ENCODE assay signal across 17 mouse cellular contexts in the genomic region with DNA sequence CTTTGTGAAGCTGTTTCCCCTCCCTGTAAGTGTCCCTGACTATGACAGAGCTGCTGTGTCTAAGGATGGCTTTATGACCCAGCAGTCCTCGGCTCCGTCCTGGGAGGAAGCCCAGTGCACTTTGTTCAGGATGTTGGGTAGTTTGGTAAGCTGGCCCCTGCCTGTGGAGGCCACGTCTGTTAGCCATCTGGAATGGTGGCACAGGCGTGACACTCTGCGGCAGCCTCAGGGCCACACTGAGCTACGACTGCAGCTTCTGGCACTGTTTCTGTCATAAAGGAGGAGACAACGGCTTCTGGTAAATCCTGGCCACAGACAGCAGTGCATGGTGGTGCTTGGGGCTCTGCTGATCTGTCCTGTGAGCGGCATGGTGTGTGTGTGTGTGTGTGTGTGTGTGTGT.
DNase-seq lines count a peak whose midpoint lies in the region; ATAC-seq lines count a peak whose summit lies in the region.
"Had no signal": no experiment of that assay in that cellular context is flagged by ENCODE, and none has a peak within 500 bp of the region (broad histone marks: within the 10 kb centered on the region; RNA-seq: fewer than 3 reads in every experiment).

No protein-coding gene starts in this region.

- H3K4me1 ChIP-seq in midbrain, embryonic 11.5 days (ENCODE audit: control insufficient read depth, insufficient read depth, low read length): peaks cover 19% of the 10 kb centered on the region
- peaks cover 33% of the 10 kb centered on the region for H3K4me1 ChIP-seq in midbrain, embryonic 14.5 days (ENCODE audit: control insufficient read depth, insufficient read depth, low read length)
- peaks cover 45% of the 10 kb centered on the region for H3K4me1 ChIP-seq in hindbrain, embryonic 15.5 days (replicated peaks)
- peaks cover 44% of the 10 kb centered on the region for H3K4me1 ChIP-seq in neural tube, embryonic 15.5 days
- H3K4me1 ChIP-seq: lung, embryonic 15.5 days had no signal

- H3K27ac ChIP-seq in midbrain, embryonic 11.5 days (ENCODE audit: low read depth, low read length): no peak overlapping the region
- H3K27ac ChIP-seq in midbrain, embryonic 14.5 days (replicated peaks; ENCODE audit: low read depth, low read length): no peak overlapping the region
- H3K27ac ChIP-seq in hindbrain, embryonic 15.5 days (replicated peaks): peak overlapping the region; percentile 50
- H3K27ac ChIP-seq in neural tube, embryonic 15.5 days (replicated peaks): peak overlapping the region; percentile 67
- H3K27ac ChIP-seq: heart, embryonic 13.5 days; liver, embryonic 12.5 days; lung, embryonic 15.5 days had no signal

- no peaks in the 10 kb centered on the region for H3K36me3 ChIP-seq in midbrain, embryonic 11.5 days (ENCODE audit: control insufficient read depth, insufficient read depth, low read length)
- H3K36me3 ChIP-seq in midbrain, embryonic 14.5 days (ENCODE audit: control insufficient read depth, insufficient read depth, low read length): no peaks in the 10 kb centered on the region
- H3K36me3 ChIP-seq in hindbrain, embryonic 15.5 days: no peaks in the 10 kb centered on the region
- no peaks in the 10 kb centered on the region for H3K36me3 ChIP-seq in neural tube, embryonic 15.5 days
- H3K36me3 ChIP-seq: G1E; heart, embryonic 13.5 days; liver, embryonic 12.5 days; lung, embryonic 15.5 days had no signal

- no peak overlapping the region for H3K4me2 ChIP-seq in midbrain, embryonic 11.5 days
- no peak overlapping the region for H3K4me2 ChIP-seq in midbrain, embryonic 14.5 days (ENCODE audit: low read length)
- H3K4me2 ChIP-seq in hindbrain, embryonic 15.5 days: no peak overlapping the region
- H3K4me2 ChIP-seq in neural tube, embryonic 15.5 days: no peak overlapping the region
- H3K4me2 ChIP-seq: heart, embryonic 13.5 days; liver, embryonic 12.5 days; lung, embryonic 15.5 days had no signal

- no peak overlapping the region for H3K4me3 ChIP-seq in midbrain, embryonic 11.5 days (ENCODE audit: low read depth, low read length)
- no peak overlapping the region for H3K4me3 ChIP-seq in midbrain, embryonic 14.5 days (replicated peaks; ENCODE audit: low read depth, low read length)
- no peak overlapping the region for H3K4me3 ChIP-seq in hindbrain, embryonic 15.5 days
- H3K4me3 ChIP-seq in neural tube, embryonic 15.5 days (replicated peaks): no peak overlapping the region
- H3K4me3 ChIP-seq: heart, embryonic 13.5 days; liver, embryonic 12.5 days; lung, embryonic 15.5 days; myocyte had no signal

- no peaks in the 10 kb centered on the region for H3K9me3 ChIP-seq in midbrain, embryonic 11.5 days (ENCODE audit: control insufficient read depth, low read length)
- no peaks in the 10 kb centered on the region for H3K9me3 ChIP-seq in midbrain, embryonic 14.5 days (ENCODE audit: control insufficient read depth, low read length)
- no peaks in the 10 kb centered on the region for H3K9me3 ChIP-seq in hindbrain, embryonic 15.5 days
- H3K9me3 ChIP-seq in neural tube, embryonic 15.5 days (replicated peaks): no peaks in the 10 kb centered on the region
- H3K9me3 ChIP-seq: heart, embryonic 13.5 days; liver, embryonic 12.5 days; lung, embryonic 15.5 days had no signal

- WGBS in midbrain, embryonic 11.5 days: 73% methylated on average over 8 of the region's 8 CpGs
- 71% methylated on average over 8 of the region's 8 CpGs for WGBS in midbrain, embryonic 14.5 days
- 40% methylated on average over 8 of the region's 8 CpGs for WGBS in hindbrain, embryonic 15.5 days
- 33% methylated on average over 8 of the region's 8 CpGs for WGBS in neural tube, embryonic 15.5 days

- peak; percentile 15 for DNase-seq in embryo, embryonic 11 days
- no peak for DNase-seq in embryo, embryonic 9.5 days (ENCODE audit: extremely low spot score)
- DNase-seq in midbrain, embryonic 11.5 days (ENCODE audit: low spot score, missing footprints): peak; percentile 59
- no peak for DNase-seq in midbrain, embryonic 14.5 days
- no peak for DNase-seq in adrenal gland, postnatal 36 days
- DNase-seq: adrenal gland, adult 8-10 months; heart, postnatal 4 days; kidney, adult 11 months; kidney, postnatal 25 days; right cerebral cortex, postnatal 25 days had no signal

- H3K27me3 ChIP-seq in midbrain, embryonic 11.5 days (ENCODE audit: control insufficient read depth, insufficient read depth, low read length): no peaks in the 10 kb centered on the region
- no peaks in the 10 kb centered on the region for H3K27me3 ChIP-seq in midbrain, embryonic 14.5 days (ENCODE audit: control insufficient read depth, insufficient read depth, low read length)
- no peaks in the 10 kb centered on the region for H3K27me3 ChIP-seq in hindbrain, embryonic 15.5 days
- no peaks in the 10 kb centered on the region for H3K27me3 ChIP-seq in neural tube, embryonic 15.5 days (replicated peaks)
- H3K27me3 ChIP-seq: liver, embryonic 12.5 days; lung, embryonic 15.5 days had no signal

- no peak overlapping the region for H3K9ac ChIP-seq in midbrain, embryonic 11.5 days (ENCODE audit: low read length)
- H3K9ac ChIP-seq in midbrain, embryonic 14.5 days (replicated peaks; ENCODE audit: low read length): no peak overlapping the region
- H3K9ac ChIP-seq in hindbrain, embryonic 15.5 days: no peak overlapping the region
- no peak overlapping the region for H3K9ac ChIP-seq in neural tube, embryonic 15.5 days (replicated peaks)
- H3K9ac ChIP-seq: heart, embryonic 13.5 days; liver, embryonic 12.5 days; lung, embryonic 15.5 days had no signal

- no peak for ATAC-seq in midbrain, embryonic 11.5 days (ENCODE audit: low FRiP score)
- ATAC-seq in midbrain, embryonic 14.5 days (ENCODE audit: low FRiP score, low TSS enrichment): no peak
- peak; percentile 54 for ATAC-seq in hindbrain, embryonic 15.5 days (ENCODE audit: low FRiP score, low read depth)
- no peak for ATAC-seq in neural tube, embryonic 15.5 days (ENCODE audit: low FRiP score)
- ATAC-seq: liver, embryonic 12.5 days had no signal

Comparison
In these comparisons a context has a peak if more than half of its experiments do, and no peak if none do; other contexts are left out.
1. DNase-seq: peak in embryo, embryonic 11 days (single experiment) and midbrain, embryonic 11.5 days (single experiment); none in embryo, embryonic 9.5 days (single experiment), midbrain, embryonic 14.5 days (single experiment) and adrenal gland, postnatal 36 days (0 of 2).
2. H3K27ac ChIP-seq: peak in hindbrain, embryonic 15.5 days (single experiment) and neural tube, embryonic 15.5 days (single experiment); none in midbrain, embryonic 11.5 days (single experiment) and midbrain, embryonic 14.5 days (single experiment).